Mouse (Mus musculus) thymus, adult 2 months (tissue): Measurements from ENCODE around the gene Sema3d.

ENCODE experiments used
- CTCF ChIP-seq: fragments of 200-500 bp; IDR thresholded peaks from 2 replicates; pipeline ENCODE4 v1.5.1; 2012; ENCODE audit warnings: mild to moderate bottlenecking, control low read depth, low read length, moderate library complexity, borderline replicate concordance; ENCODE audit not compliant: control insufficient read depth, poor library complexity, insufficient read depth; ENCODE audit errors: extremely low read depth
- POLR2A ChIP-seq: fragments of 200-500 bp; IDR thresholded peaks from 2 replicates; pipeline ENCODE4 v1.6.1; 2012; ENCODE audit warnings: mild to moderate bottlenecking, low read length, control low read depth, moderate library complexity; ENCODE audit not compliant: control insufficient read depth, poor library complexity, insufficient read depth; ENCODE audit errors: extremely low read depth

GRCm38 (mm10) chr5:12541268-12541667 lies 158.1 kb downstream of the Sema3d start:
- TF ChIP-seq POLR2A (no peak), CTCF (no peak)
